Mouse (Mus musculus) hindbrain, postnatal 0 days (tissue): ENCODE results near the gene Dusp3. TPM values are rescaled to one million over a fixed set of nuclear protein-coding genes. Genes with fewer than 3 reads are reported as not detected.

Experiments
- ATAC-seq: fragments of 200-750 bp; cut with Nextera tagmentation; 2 replicates; pipeline ENCODE4 v1.8.0; 2017; ENCODE audit warnings: mild to moderate bottlenecking, moderate TSS enrichment, moderate library complexity
- DNase-seq: peaks from one replicate; pipeline ENCODE4 v3.0.0-alpha.2; 2015; ENCODE audit warnings: low spot score
- H3K27ac ChIP-seq: fragments of 300-500 bp; sonication (generic); 2 replicates; pipeline ENCODE4 v1.5.1; 2014; ENCODE audit warnings: mild to moderate bottlenecking
- H3K27me3 ChIP-seq: fragments of 300-500 bp; sonication (generic); 2 replicates; pipeline ENCODE4 v1.6.1; 2014; ENCODE audit warnings: low read length, mixed read lengths; ENCODE audit not compliant: insufficient read depth
- H3K36me3 ChIP-seq: fragments of 300-500 bp; sonication (generic); 2 replicates; pipeline ENCODE4 v1.6.1; 2014; ENCODE audit warnings: low read length, mixed read lengths; ENCODE audit not compliant: insufficient read depth
- H3K4me1 ChIP-seq: fragments of 300-500 bp; sonication (generic); 2 replicates; pipeline ENCODE4 v1.6.1; 2014; ENCODE audit warnings: antibody characterized with exemption, low read length, mixed read lengths; ENCODE audit not compliant: insufficient read depth
- H3K4me2 ChIP-seq: fragments of 300-500 bp; sonication (generic); 2 replicates; pipeline ENCODE4 v1.6.1; 2014; ENCODE audit warnings: low read depth, mild to moderate bottlenecking, low read length, moderate library complexity, mixed read lengths
- H3K4me3 ChIP-seq: fragments of 300-500 bp; sonication (generic); 2 replicates; pipeline ENCODE4 v1.5.1; 2014; ENCODE audit warnings: low read length
- H3K9ac ChIP-seq: fragments of 300-500 bp; sonication (generic); replicated peaks from 2 replicates; pipeline ENCODE4 v1.6.1; 2014; ENCODE audit warnings: mild to moderate bottlenecking, low read length, moderate library complexity, mixed read lengths
- H3K9me3 ChIP-seq: fragments of 300-500 bp; sonication (generic); 2 replicates; pipeline ENCODE4 v1.6.1; 2016; ENCODE audit warnings: low read length, mixed read lengths
- CTCF ChIP-seq: IDR thresholded peaks from 2 replicates; pipeline ENCODE4 v1.5.1; 2016; ENCODE audit warnings: antibody characterized with exemption, control low read depth, low read depth
- WGBS: fragments of 180-500 bp; shearing (Covaris S2); extraction: QIAGEN DNeasy Blood & Tissue Kit; methylation state at CpG from one replicate; pipeline ENCODE4 v1.1.7; 2014; 5-methylcytosine and 5-hydroxymethylcytosine counted together
- polyA plus RNA-seq: library from polyadenylated mRNA; unstranded; fragments of >200 nt; fragmentation: Nextera tagmentation; extraction: Ambion mirVana; gene quantifications from 2 replicates; pipeline ENCODE4 v1.2.1, GENCODE M21; 2015
- total RNA-seq: library from RNA; depleted of rRNA; stranded (reverse); fragments of >200 nt; gene quantifications from 2 replicates; pipeline ENCODE4 v1.2.3, GENCODE M21; 2014

The Dusp3 gene
- total and polyA plus RNA-seq, 2 experiments from 2014 or later = 44.7 to 52.0 TPM

DNA sequence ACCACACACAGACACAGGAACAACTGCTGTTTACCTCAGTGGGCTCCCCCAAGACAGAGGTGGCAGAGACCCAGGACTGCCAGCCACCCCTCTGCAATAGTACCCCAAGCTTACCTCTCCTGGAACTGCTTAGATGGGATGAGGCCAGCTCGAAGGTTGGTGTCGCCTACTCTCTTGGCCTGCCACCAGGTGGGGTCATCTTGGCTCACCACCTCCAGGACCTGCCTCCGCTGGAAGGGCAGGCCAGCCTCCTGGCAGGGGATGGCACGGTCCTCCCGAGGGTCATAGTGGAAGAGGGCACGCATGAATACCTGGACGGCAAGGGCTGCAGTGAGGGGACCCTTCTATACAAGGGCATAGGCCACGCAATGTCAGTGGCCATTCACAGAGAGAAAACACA, 26.4 kb upstream of the Dusp3 start:
- Histone ChIP-seq H3K9ac (no peak overlapping the region), H3K4me3 (no peak overlapping the region), H3K27me3 (no peaks in the 10 kb centered on the region), H3K36me3 (peaks cover 13% of the 10 kb centered on the region; the same call in 1 of the 2 replicates), H3K4me1 (0 out of 2 replicates have a peak, but pooled peaks cover 4% of the 10 kb centered on the region), H3K9me3 (no peaks in the 10 kb centered on the region), H3K27ac (no peak overlapping the region), H3K4me2 (no peak overlapping the region)
- no peak for TF ChIP-seq CTCF
- 82% methylated on average over 8 of the region's 8 CpGs for WGBS
- DNase-seq (no peak), ATAC-seq (no peak)

DNA sequence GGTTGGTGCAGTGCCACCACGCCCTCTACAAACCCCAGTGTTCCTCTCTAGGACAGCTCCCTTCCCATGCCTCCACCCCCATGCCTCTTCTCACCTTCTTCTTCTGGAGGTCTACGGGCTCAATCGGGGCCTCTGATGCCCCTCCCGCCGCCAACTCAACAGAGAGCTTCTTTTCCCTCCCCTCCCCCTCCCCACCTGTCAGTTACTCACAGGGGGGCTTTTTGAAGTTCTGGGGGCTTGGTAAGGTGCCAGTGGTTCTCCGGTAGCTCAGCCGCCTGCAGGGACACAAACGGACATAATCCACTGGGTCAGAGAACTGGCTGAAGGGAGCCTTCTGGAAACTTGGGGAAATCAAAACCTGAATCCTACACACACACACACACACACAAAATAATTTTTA, 24.7 kb upstream of the Dusp3 start:
- DNase-seq = no peak
- Histone ChIP-seq H3K9me3 (no peaks in the 10 kb centered on the region), H3K27ac (no peak overlapping the region), H3K9ac (no peak overlapping the region), H3K4me2 (no peak overlapping the region), H3K4me3 (no peak overlapping the region), H3K36me3 (peaks cover 23% of the 10 kb centered on the region; the same call in 1 of the 2 replicates), H3K27me3 (no peaks in the 10 kb centered on the region), H3K4me1 (0 out of 2 replicates have a peak, but pooled peaks cover 4% of the 10 kb centered on the region)
- WGBS = 59% methylated on average over 8 of the region's 8 CpGs
- no peak for ATAC-seq
- no peak for TF ChIP-seq CTCF

DNA sequence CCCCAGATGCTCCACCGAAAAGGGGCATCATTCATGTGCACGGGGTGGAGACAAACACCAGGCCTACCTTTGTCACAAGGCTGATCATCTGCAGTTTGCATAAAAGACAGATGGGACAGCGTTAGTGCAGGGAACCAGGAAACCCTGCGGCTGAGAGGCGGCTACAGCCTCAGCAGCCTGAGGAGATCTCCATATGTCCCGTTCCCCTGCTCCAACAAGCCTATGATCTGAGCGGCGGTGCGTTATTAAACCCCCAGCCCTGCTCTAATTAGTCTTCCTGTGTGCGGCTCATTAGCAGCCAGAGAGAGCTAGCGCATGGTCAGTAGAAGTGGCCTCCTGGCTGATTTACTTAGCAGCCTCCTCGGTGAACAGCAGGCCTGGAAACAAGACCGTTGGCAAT, 23.3 kb upstream of the Dusp3 start:
- H3K4me1 ChIP-seq = 0 out of 2 replicates have a peak, but pooled peaks cover 4% of the 10 kb centered on the region
- ATAC-seq (peak; percentile 87), DNase-seq (peak; percentile 82)
- WGBS = 31% methylated on average over 13 of the region's 13 CpGs
- no peak overlapping the region for H3K4me3 ChIP-seq
- H3K27ac ChIP-seq = peak overlapping the region; percentile 74
- H3K36me3 ChIP-seq = peaks cover 23% of the 10 kb centered on the region; the same call in 1 of the 2 replicates
- no peaks in the 10 kb centered on the region for H3K27me3 ChIP-seq
- H3K9me3 ChIP-seq = no peaks in the 10 kb centered on the region
- no peak overlapping the region for H3K4me2 ChIP-seq
- H3K9ac ChIP-seq = peak overlapping the region; percentile 21; the same call in 1 of the 2 replicates
- no peak for TF ChIP-seq CTCF

DNA sequence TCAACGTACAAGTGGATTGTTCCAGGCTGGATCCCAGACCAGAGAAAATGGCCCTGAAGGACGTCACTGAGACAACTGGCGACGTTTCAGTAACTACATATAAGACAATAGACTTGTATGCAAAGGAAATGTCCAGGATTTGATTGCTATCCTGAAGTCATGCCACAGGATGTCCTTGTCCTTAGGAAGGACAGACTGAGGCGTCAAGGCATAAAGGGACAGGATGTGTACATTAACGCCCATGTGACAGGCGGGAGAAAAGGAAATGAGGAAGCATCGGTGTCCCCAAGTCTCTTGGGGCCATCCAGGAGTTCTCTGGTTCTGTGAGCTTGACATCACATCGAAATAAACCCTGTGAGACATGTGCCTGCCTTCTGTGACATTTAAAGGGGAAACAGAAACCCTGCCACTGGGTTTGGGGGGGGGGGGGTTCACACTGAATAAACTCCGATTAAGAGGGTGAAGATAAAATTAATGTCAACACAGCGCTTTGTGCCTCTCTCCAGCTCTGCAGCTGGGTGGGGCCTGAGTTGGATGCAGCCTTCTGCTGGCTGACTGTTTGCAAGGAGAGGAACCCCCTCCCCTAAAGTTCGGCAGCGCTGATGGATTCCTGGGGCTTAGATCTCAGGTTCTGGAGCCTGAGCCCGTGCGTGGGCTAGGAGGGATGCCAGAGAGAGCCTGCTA, 22.3 kb upstream of the Dusp3 start:
- H3K4me2 ChIP-seq = no peak overlapping the region
- no peak overlapping the region for H3K9ac ChIP-seq
- WGBS = 74% methylated on average over 15 of the region's 15 CpGs
- H3K27me3 ChIP-seq = no peaks in the 10 kb centered on the region
- ATAC-seq = no peak
- no peak overlapping the region for H3K4me3 ChIP-seq
- H3K27ac ChIP-seq = peak overlapping the region; percentile 74
- 0 out of 2 replicates have a peak, but pooled peaks cover 4% of the 10 kb centered on the region for H3K4me1 ChIP-seq
- H3K36me3 ChIP-seq = peaks cover 23% of the 10 kb centered on the region; the same call in 1 of the 2 replicates
- DNase-seq = no peak
- no peaks in the 10 kb centered on the region for H3K9me3 ChIP-seq
- no peak for TF ChIP-seq CTCF

DNA sequence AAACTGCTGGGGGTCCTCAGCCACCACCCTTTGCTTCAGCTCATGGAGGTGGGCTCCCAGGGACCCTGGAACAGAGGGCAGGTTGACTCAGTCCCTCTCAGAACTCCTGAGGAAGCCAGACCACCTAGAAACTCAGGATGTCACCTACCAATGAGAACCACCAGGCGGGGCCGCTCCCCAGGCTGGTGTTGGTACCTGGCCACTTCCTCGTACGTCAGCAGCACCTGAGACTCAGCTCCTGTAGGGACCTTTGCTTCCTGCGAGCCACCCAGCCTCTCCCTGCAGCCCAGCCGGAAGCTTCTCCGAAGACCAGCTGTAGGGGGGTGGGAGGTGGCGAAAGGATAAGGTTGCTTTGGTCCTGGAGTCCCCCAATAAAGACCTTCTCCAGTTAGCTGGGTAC, 21.6 kb upstream of the Dusp3 start:
- Histone ChIP-seq H3K4me3 (no peak overlapping the region), H3K9ac (no peak overlapping the region), H3K9me3 (no peaks in the 10 kb centered on the region), H3K36me3 (peaks cover 23% of the 10 kb centered on the region; the same call in 1 of the 2 replicates), H3K27me3 (no peaks in the 10 kb centered on the region), H3K27ac (no peak overlapping the region), H3K4me2 (no peak overlapping the region), H3K4me1 (0 out of 2 replicates have a peak, but pooled peaks cover 4% of the 10 kb centered on the region)
- 93% methylated on average over 8 of the region's 8 CpGs for WGBS
- ATAC-seq = no peak
- no peak for DNase-seq
- TF ChIP-seq CTCF = no peak

DNA sequence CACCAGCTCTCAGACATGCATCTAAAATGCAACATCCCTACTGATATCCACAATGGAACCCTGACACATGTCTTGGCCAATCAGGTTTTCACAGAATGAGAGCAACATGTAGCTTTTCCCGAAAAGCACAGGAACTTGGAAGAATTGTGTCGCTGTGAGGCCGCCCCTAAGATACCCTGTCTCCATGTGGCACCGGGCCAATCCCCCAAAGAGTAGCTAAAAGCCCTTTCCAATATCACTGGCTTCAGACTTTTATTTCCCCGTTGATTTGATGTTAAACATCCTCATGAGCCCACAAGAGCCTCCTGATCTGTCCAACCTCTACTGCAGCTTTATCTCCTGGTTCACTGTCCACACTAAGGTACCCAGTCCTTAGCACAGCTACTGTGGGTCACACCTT, 19.9 kb upstream of the Dusp3 start:
- WGBS = 46% methylated on average over 5 of the region's 5 CpGs
- H3K27ac ChIP-seq = no peak overlapping the region
- no peak overlapping the region for H3K4me3 ChIP-seq
- DNase-seq (no peak), ATAC-seq (no peak)
- H3K9ac ChIP-seq = no peak overlapping the region
- H3K27me3 ChIP-seq = no peaks in the 10 kb centered on the region
- H3K4me1 ChIP-seq = 0 out of 2 replicates have a peak, but pooled peaks cover 4% of the 10 kb centered on the region
- peaks cover 19% of the 10 kb centered on the region; the same call in 1 of the 2 replicates for H3K36me3 ChIP-seq
- no peak overlapping the region for H3K4me2 ChIP-seq
- no peak for TF ChIP-seq CTCF
- H3K9me3 ChIP-seq = no peaks in the 10 kb centered on the region

DNA sequence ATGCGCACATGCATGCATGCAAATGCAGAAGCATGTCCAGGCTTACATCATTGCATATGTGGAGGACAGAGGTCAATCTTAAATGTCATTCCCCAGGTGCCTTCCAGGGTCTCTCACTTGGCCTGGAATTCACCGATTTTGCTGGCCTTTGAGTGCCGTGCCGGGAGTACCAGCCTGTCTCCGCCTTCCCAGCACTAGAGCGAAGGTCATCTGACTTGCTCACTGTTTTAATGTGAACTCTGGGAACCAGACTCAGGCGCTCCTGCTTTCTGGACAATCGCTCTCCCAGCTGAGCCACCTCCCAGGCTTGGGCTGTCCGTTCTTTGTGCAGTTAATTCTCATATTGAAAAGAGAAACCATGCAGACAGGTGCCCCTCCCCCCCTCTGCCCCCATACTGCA, 19.5 kb upstream of the Dusp3 start:
- Histone ChIP-seq H3K27me3 (no peaks in the 10 kb centered on the region), H3K27ac (no peak overlapping the region), H3K4me3 (no peak overlapping the region), H3K36me3 (peaks cover 19% of the 10 kb centered on the region; the same call in 1 of the 2 replicates), H3K4me1 (0 out of 2 replicates have a peak, but pooled peaks cover 4% of the 10 kb centered on the region), H3K9me3 (no peaks in the 10 kb centered on the region), H3K9ac (no peak overlapping the region), H3K4me2 (no peak overlapping the region)
- TF ChIP-seq CTCF = no peak
- ATAC-seq (no peak), DNase-seq (no peak)
- WGBS = 39% methylated on average over 9 of the region's 9 CpGs
